Comparison of ENCODE assay signal across 1 mouse cellular context in the genomic region with DNA sequence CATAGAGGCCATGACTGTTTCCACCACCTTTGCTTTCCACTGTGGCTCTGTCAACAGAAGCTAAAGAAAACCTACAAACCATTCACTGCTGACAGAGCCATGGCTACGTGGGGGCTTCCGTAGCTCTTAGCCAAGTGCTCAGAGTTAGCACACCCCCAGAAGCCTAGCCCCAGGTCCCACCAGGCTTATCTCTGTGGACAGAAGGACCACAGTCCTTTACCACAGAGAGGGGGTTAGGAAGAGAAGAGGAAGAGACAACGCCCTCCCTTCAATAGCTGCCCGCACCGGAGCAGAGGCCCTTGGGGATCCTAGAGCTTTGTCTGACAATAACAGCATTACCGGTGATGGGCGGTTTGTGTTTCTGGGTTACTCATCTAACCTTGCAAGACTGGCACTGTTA.
TF ChIP-seq lines count a peak whose summit lies in the region.

No protein-coding gene starts in this region.

TF ChIP-seq in MEL, 35 proteins besides CTCF, POLR2A, EP300 and RAD21 (continued from another document):
- peak; percentile 29; the same call in 1 of the 2 replicates for TF ChIP-seq MAFK (IDR thresholded peaks at IDR 0.05; ENCODE audit: borderline replicate concordance, low read depth, low read length)
- no peak for TF ChIP-seq E2F4 (IDR thresholded peaks at IDR 0.05; ENCODE audit: borderline replicate concordance, low read depth, low read length)
- TF ChIP-seq ELF1 (IDR thresholded peaks at IDR 0.05; ENCODE audit: low read depth, low read length) = no peak; the same call in 1 of the 2 replicates
- TF ChIP-seq MYB (IDR thresholded peaks at IDR 0.05; ENCODE audit: low read depth, low read length) = peak; percentile 83
- TF ChIP-seq ZMIZ1 (IDR thresholded peaks at IDR 0.05; ENCODE audit: low read depth, low read length) = no peak
- TF ChIP-seq JUND (IDR thresholded peaks at IDR 0.05; ENCODE audit: low read depth, low read length) = no peak
- no peak for TF ChIP-seq USF1 (IDR thresholded peaks at IDR 0.05; ENCODE audit: low read depth, low read length)
- peak; percentile 96 for TF ChIP-seq TAL1 (IDR thresholded peaks at IDR 0.05; ENCODE audit: low read length)
- TF ChIP-seq USF2 (IDR thresholded peaks at IDR 0.05; ENCODE audit: borderline replicate concordance in 1 of 2, insufficient read depth in 1 of 2, low read depth in 1 of 2, low read length in 2 of 2) = no peak
- TF ChIP-seq HCFC1 (IDR thresholded peaks at IDR 0.05; ENCODE audit: low read depth, low read length) = peak; percentile 46; the same call in 1 of the 2 replicates
- 0 out of 2 replicates have a peak, but pooled peaks have one; percentile 16 for TF ChIP-seq ZNF384 (IDR thresholded peaks at IDR 0.05; ENCODE audit: low read depth, low read length)
- peak; percentile 74; the same call in 1 of the 2 replicates for TF ChIP-seq ETS1 (IDR thresholded peaks at IDR 0.05; ENCODE audit: low read depth, low read length)
- TF ChIP-seq NRF1 (IDR thresholded peaks at IDR 0.05; ENCODE audit: insufficient read depth, low read depth, low read length, poor library complexity, severe bottlenecking) = no peak
- TF ChIP-seq SIN3A (IDR thresholded peaks at IDR 0.05; ENCODE audit: low read length) = peak; percentile 77
